Mouse (Mus musculus) heart, postnatal 0 days (tissue): ENCODE measurements at regions not wholly inside any gene's neighbourhood (a gene's known extent, or its start where the extent isn't known, plus 50 kb on each side); places are given as distances from the start of the nearest gene placed in this dataset.
A peak's percentile ranks its signal among the peaks of the same experiment; 100 is the strongest.

Experiments used
- ATAC-seq: fragments of 200-750 bp; cut with Nextera tagmentation; 2 replicates; pipeline ENCODE4 v1.8.0; 2017; ENCODE audit warnings: low read depth, moderate number of reproducible peaks, moderate library complexity; ENCODE audit not compliant: insufficient read depth
- DNase-seq: peaks from one replicate; pipeline ENCODE4 v3.0.0-alpha.2; 2016; ENCODE audit warnings: low spot score
- H3K27ac ChIP-seq: fragments of 300-500 bp; sonication (generic); 2 replicates; pipeline ENCODE4 v1.5.1; 2014; ENCODE audit warnings: low read depth, mild to moderate bottlenecking
- H3K27me3 ChIP-seq: fragments of 300-500 bp; sonication (generic); 2 replicates; pipeline ENCODE4 v1.6.1; 2014; ENCODE audit warnings: low read length, mixed read lengths; ENCODE audit not compliant: control insufficient read depth, insufficient read depth
- H3K36me3 ChIP-seq: fragments of 300-500 bp; sonication (generic); replicated peaks from 2 replicates; pipeline ENCODE4 v1.6.1; 2014; ENCODE audit warnings: low read length, mixed read lengths; ENCODE audit not compliant: control insufficient read depth, insufficient read depth
- H3K4me1 ChIP-seq: fragments of 300-500 bp; sonication (generic); 2 replicates; pipeline ENCODE4 v1.6.1; 2014; ENCODE audit warnings: antibody characterized with exemption; ENCODE audit not compliant: control insufficient read depth, insufficient read depth
- H3K4me2 ChIP-seq: fragments of 300-500 bp; sonication (generic); 2 replicates; pipeline ENCODE4 v1.6.1; 2014; ENCODE audit warnings: low read depth, mild to moderate bottlenecking, low read length, moderate library complexity
- H3K4me3 ChIP-seq: fragments of 300-500 bp; sonication (generic); 2 replicates; pipeline ENCODE4 v1.5.1; 2014; ENCODE audit warnings: low read depth, low read length
- H3K9ac ChIP-seq: fragments of 300-500 bp; sonication (generic); replicated peaks from 2 replicates; pipeline ENCODE4 v1.6.1; 2014; ENCODE audit warnings: low read depth, low read length, mixed read lengths
- H3K9me3 ChIP-seq: fragments of 300-500 bp; sonication (generic); replicated peaks from 2 replicates; pipeline ENCODE4 v1.6.1; 2016; ENCODE audit warnings: low read length; ENCODE audit not compliant: control insufficient read depth
- CTCF ChIP-seq: IDR thresholded peaks from 2 replicates; pipeline ENCODE4 v1.5.1; 2016; ENCODE audit warnings: antibody characterized with exemption, control low read depth, low read depth
- EP300 ChIP-seq: IDR thresholded peaks from 2 replicates; pipeline ENCODE4 v1.6.1; 2016; ENCODE audit warnings: antibody characterized with exemption, low read depth
- WGBS: fragments of 180-500 bp; shearing (Covaris S2); extraction: QIAGEN DNeasy Blood & Tissue Kit; methylation state at CpG from one replicate; pipeline ENCODE4 v1.1.7; 2014; 5-methylcytosine and 5-hydroxymethylcytosine counted together

DNA sequence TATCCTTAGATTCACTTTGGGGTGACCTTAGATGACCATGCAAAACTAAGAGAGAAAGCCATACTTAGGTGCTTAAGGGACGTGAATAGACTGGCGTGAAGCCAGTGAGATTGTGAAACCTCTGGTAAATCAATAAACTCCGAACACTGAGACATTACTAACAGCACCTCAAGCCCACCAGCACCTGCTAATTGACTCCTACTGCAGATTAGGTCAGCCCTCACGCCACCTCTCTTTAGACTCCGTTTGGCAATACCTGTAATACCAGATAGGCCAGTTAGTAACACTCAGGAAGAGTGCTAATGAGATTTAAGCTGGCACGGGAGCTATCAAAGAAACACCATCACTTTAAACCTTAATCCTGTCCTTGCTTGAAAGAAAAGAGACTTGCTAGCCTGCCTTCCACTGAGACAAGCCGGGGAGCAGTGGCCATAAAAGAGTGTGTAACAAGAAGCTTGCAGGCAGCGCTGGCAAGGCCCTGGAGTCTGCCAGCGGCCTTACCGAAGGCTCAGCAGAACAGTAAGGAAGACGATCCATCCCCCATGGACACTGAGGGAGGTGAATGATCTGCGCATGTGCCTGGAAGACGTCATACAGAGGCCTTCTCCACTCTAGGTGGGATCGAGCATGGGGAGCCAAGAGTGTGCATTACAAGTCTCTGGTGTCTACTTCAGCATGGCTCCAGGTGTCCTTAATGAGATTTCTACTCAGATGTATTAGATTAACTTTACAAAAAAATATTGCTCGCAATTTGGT, 124.0 kb upstream of the Dyrk2 start:
- no peak overlapping the region for H3K27ac ChIP-seq
- H3K9me3 ChIP-seq: no peaks in the 10 kb centered on the region
- TF ChIP-seq EP300 (no peak), CTCF (no peak)
- peaks cover 12% of the 10 kb centered on the region; the same call in 1 of the 2 replicates for H3K4me1 ChIP-seq
- H3K9ac ChIP-seq: no peak overlapping the region
- no peak overlapping the region for H3K4me2 ChIP-seq
- WGBS: 68% methylated on average over 15 of the region's 15 CpGs
- H3K4me3 ChIP-seq: no peak overlapping the region
- ATAC-seq (no peak), DNase-seq (no peak)
- no peaks in the 10 kb centered on the region for H3K36me3 ChIP-seq
- no peaks in the 10 kb centered on the region for H3K27me3 ChIP-seq

GRCm38 (mm10) chr10:118991213-118991612, 121.2 kb upstream of the Dyrk2 start:
- DNase-seq: peak; percentile 27
- 17% methylated on average over 7 of the region's 7 CpGs for WGBS
- Histone ChIP-seq H3K4me3 (no peak overlapping the region), H3K36me3 (no peaks in the 10 kb centered on the region), H3K27me3 (no peaks in the 10 kb centered on the region), H3K27ac (no peak overlapping the region), H3K4me1 (peaks cover 12% of the 10 kb centered on the region; the same call in 1 of the 2 replicates), H3K9ac (no peak overlapping the region), H3K9me3 (no peaks in the 10 kb centered on the region), H3K4me2 (0 out of 2 replicates have a peak overlapping the region, but pooled peaks have one; percentile 23)
- peak; percentile 68 for ATAC-seq
- no peak for TF ChIP-seq CTCF
- no peak for TF ChIP-seq EP300

DNA sequence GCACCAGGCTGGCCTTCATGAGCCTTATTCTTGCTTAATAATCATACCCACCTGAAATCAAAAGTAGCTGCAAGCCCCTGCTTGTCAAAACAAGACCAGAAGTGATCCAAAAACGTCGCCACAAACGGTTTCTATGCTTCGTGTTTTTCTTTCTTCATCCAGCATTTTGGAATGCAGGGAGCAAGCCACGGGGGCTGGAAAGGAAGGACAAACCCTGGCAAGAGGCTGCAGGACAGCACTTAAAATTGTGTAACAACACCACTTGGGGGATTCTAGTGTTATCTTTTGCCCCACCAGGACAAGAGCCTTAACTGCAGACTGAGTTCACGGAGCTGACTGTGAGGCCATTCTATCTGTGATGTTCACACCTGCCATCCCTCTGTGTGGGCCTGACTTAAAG, 120.5 kb upstream of the Dyrk2 start:
- DNase-seq (no peak), ATAC-seq (no peak)
- TF ChIP-seq EP300 (no peak), CTCF (no peak)
- no peaks in the 10 kb centered on the region for H3K36me3 ChIP-seq
- H3K4me3 ChIP-seq: no peak overlapping the region
- no peaks in the 10 kb centered on the region for H3K9me3 ChIP-seq
- no peaks in the 10 kb centered on the region for H3K27me3 ChIP-seq
- no peak overlapping the region for H3K4me2 ChIP-seq
- peaks cover 12% of the 10 kb centered on the region; the same call in 1 of the 2 replicates for H3K4me1 ChIP-seq
- H3K27ac ChIP-seq: no peak overlapping the region
- 47% methylated on average over 6 of the region's 6 CpGs for WGBS
- no peak overlapping the region for H3K9ac ChIP-seq

DNA sequence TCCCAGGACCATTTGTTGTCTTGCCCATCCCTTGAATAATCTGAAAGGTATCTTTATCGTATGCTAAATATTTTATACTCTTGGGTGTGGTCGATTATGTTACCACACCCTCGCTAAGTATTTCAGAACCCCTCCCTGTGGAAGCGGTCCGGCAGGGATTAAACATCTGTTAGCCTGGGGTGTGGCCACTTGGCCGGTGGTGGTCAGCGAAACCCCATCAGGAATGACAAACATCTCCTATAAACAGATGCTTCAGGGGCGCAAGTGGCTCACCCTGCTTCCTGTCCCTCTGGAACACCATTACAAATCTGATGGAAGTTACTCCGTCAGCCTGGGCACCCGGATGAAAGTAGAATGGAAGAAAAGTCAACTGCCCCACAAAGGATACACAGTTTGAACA, 119.8 kb upstream of the Dyrk2 start:
- Histone ChIP-seq H3K4me1 (peaks cover 12% of the 10 kb centered on the region; the same call in 1 of the 2 replicates), H3K4me2 (no peak overlapping the region), H3K4me3 (no peak overlapping the region), H3K27ac (no peak overlapping the region), H3K36me3 (no peaks in the 10 kb centered on the region), H3K9ac (no peak overlapping the region), H3K27me3 (no peaks in the 10 kb centered on the region), H3K9me3 (no peaks in the 10 kb centered on the region)
- no peak for TF ChIP-seq EP300
- TF ChIP-seq CTCF: no peak
- no peak for ATAC-seq
- DNase-seq: no peak
- WGBS: 77% methylated on average over 10 of the region's 10 CpGs

DNA sequence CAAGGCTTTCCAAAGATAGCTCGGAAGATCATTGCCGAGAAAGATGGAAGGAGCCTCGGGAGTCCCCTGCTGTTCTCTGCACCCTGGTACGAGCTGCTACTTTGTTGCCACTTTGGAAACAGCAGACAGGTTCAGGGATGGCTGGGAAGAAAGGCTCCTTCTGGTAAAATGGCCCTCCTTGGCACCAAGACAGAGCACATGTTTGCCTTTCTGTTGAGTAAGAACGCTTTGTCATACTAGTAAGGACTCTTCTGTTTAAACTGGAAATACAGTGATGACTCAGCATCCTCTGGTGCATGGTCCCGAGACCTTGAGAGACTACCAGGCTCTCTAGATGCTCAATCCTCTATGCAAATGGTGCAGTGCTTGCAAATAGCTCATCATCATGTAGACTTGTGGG, 118.2 kb upstream of the Dyrk2 start:
- no peak overlapping the region for H3K4me3 ChIP-seq

More for the DNA sequence above, 118.2 kb upstream of the Dyrk2 start:
- no peak overlapping the region for H3K27ac ChIP-seq
- H3K4me1 ChIP-seq: peaks cover 12% of the 10 kb centered on the region; the same call in 1 of the 2 replicates
- H3K9me3 ChIP-seq: 0 out of 2 replicates have a peak, but pooled peaks cover 4% of the 10 kb centered on the region
- no peak for TF ChIP-seq EP300
- no peak for TF ChIP-seq CTCF
- H3K9ac ChIP-seq: no peak overlapping the region
- H3K27me3 ChIP-seq: no peaks in the 10 kb centered on the region
- H3K4me2 ChIP-seq: no peak overlapping the region
- WGBS: 81% methylated on average over 6 of the region's 6 CpGs
- ATAC-seq (no peak), DNase-seq (no peak)
- no peaks in the 10 kb centered on the region; the same call in 1 of the 2 replicates for H3K36me3 ChIP-seq
